Mouse (Mus musculus) heart, embryonic 15.5 days (tissue): ENCODE measurements around the gene Ptbp1. TPM values are rescaled to one million over a fixed set of nuclear protein-coding genes. Genes with fewer than 3 reads are reported as not detected.
A peak's percentile ranks its signal among the peaks of the same experiment; 100 is the strongest.

Source experiments
- ATAC-seq: fragments of 200-750 bp; cut with Nextera tagmentation; replicated peaks from 2 replicates; pipeline ENCODE4 v1.8.0; 2017; ENCODE audit warnings: low read depth, moderate TSS enrichment; ENCODE audit not compliant: insufficient number of reproducible peaks, insufficient read depth, low FRiP score
- H3K27ac ChIP-seq: fragments of 300-500 bp; sonication (generic); 2 replicates; pipeline ENCODE4 v1.5.1; 2015; ENCODE audit warnings: mild to moderate bottlenecking, inconsistent platforms
- H3K27me3 ChIP-seq: fragments of 300-500 bp; sonication (generic); 2 replicates; pipeline ENCODE4 v1.6.1; 2015; ENCODE audit warnings: inconsistent platforms
- H3K36me3 ChIP-seq: fragments of 300-500 bp; sonication (generic); 2 replicates; pipeline ENCODE4 v1.6.1; 2015; ENCODE audit warnings: mild to moderate bottlenecking, inconsistent platforms
- H3K4me1 ChIP-seq: fragments of 300-500 bp; sonication (generic); replicated peaks from 2 replicates; pipeline ENCODE4 v1.6.1; 2015; ENCODE audit warnings: inconsistent platforms
- H3K4me2 ChIP-seq: fragments of 300-500 bp; sonication (generic); 2 replicates; pipeline ENCODE4 v1.6.1; 2015; ENCODE audit warnings: inconsistent platforms, mild to moderate bottlenecking, moderate library complexity
- H3K4me3 ChIP-seq: fragments of 300-500 bp; sonication (generic); 2 replicates; pipeline ENCODE4 v1.5.1; 2015; ENCODE audit warnings: mild to moderate bottlenecking, inconsistent platforms
- H3K9ac ChIP-seq: fragments of 300-500 bp; sonication (generic); 2 replicates; pipeline ENCODE4 v1.6.1; 2015; ENCODE audit warnings: mild to moderate bottlenecking, inconsistent platforms
- H3K9me3 ChIP-seq: fragments of 300-500 bp; sonication (generic); replicated peaks from 2 replicates; pipeline ENCODE4 v1.6.1; 2016; ENCODE audit warnings: inconsistent platforms
- WGBS: fragments of 180-500 bp; shearing (Covaris S2); methylation state at CpG from one replicate; pipeline ENCODE4 v1.1.7; 2015; ENCODE audit warnings: mixed read lengths; 5-methylcytosine and 5-hydroxymethylcytosine counted together
- microRNA-seq: library from miRNA; unstranded; fragments of <30 nt; microRNA quantifications from one replicate; pipeline ENCODE4, GENCODE M21; 2016
- polyA plus RNA-seq: library from polyadenylated mRNA; unstranded; fragments of >200 nt; fragmentation: Nextera tagmentation; extraction: Ambion mirVana; gene quantifications from 2 replicates; pipeline ENCODE4 v1.2.1, GENCODE M21; 2015

Ptbp1 gene
- polyA plus RNA-seq, 1 experiment from 2014 or later, result 89.6 TPM

GRCm38 (mm10) chr10:79907415-79907814 lies 53.2 kb downstream of the Ptbp1 start:
- Histone ChIP-seq H3K4me2 (no peak overlapping the region), H3K4me3 (no peak overlapping the region), H3K4me1 (peaks cover 10% of the 10 kb centered on the region), H3K9ac (no peak overlapping the region), H3K27me3 (no peaks in the 10 kb centered on the region), H3K27ac (no peak overlapping the region), H3K9me3 (no peaks in the 10 kb centered on the region), H3K36me3 (peaks cover 49% of the 10 kb centered on the region)
- WGBS, result 94% methylated on average over 10 of the region's 10 CpGs
- no peak for ATAC-seq

GRCm38 (mm10) chr10:79908167-79909091 lies 54.2 kb downstream of the Ptbp1 start, which contains the start of gene Med16:
TSS of gene Med16 (minus strand) at chr10:79908923.
- Histone ChIP-seq H3K27me3 (no peaks in the 10 kb centered on the region), H3K9ac (peak within 1 kb of the TSS; percentile 91), H3K4me2 (peak within 1 kb of the TSS; percentile 65), H3K9me3 (no peaks in the 10 kb centered on the region), H3K4me3 (peak within 1 kb of the TSS; percentile 74), H3K27ac (peak within 1 kb of the TSS; percentile 97), H3K4me1 (peaks cover 13% of the 10 kb centered on the region), H3K36me3 (peaks cover 39% of the 10 kb centered on the region)
- ATAC-seq, result peak; percentile 97
- WGBS, result 2% methylated on average over 52 of the region's 52 CpGs

- H3K27ac ChIP-seq, result peak overlapping the region; percentile 97
- H3K4me1 ChIP-seq, result peaks cover 21% of the 10 kb centered on the region
- peaks cover 32% of the 10 kb centered on the region for H3K36me3 ChIP-seq
- H3K9ac ChIP-seq, result peak overlapping the region; percentile 18; the same call in 1 of the 2 replicates
- peak overlapping the region; percentile 65 for H3K4me2 ChIP-seq
- no peaks in the 10 kb centered on the region for H3K9me3 ChIP-seq
- H3K4me3 ChIP-seq, result peak overlapping the region; percentile 74; the same call in 1 of the 2 replicates
- no peak for ATAC-seq
- 24% methylated on average over 14 of the region's 14 CpGs for WGBS
- no peaks in the 10 kb centered on the region for H3K27me3 ChIP-seq
Observed at GRCm38 (mm10) chr10:79909092-79909922, 55.1 kb downstream of the Ptbp1 start.

- Histone ChIP-seq H3K4me1 (peaks cover 34% of the 10 kb centered on the region), H3K36me3 (peaks cover 20% of the 10 kb centered on the region), H3K9me3 (no peaks in the 10 kb centered on the region), H3K4me2 (no peak within 1 kb of the TSS), H3K27me3 (no peaks in the 10 kb centered on the region), H3K9ac (no peak within 1 kb of the TSS), H3K27ac (no peak within 1 kb of the TSS), H3K4me3 (no peak within 1 kb of the TSS)
- no peak for ATAC-seq
- 94% methylated on average over 4 of the region's 4 CpGs for WGBS
Observed at GRCm38 (mm10) chr10:79910556-79910955, 56.3 kb downstream of the Ptbp1 start, which contains the start of gene Gm26602. TSS of gene Gm26602 (plus strand) at chr10:79910856.

- Histone ChIP-seq H3K27me3 (peaks cover 3% of the 10 kb centered on the region), H3K36me3 (peaks cover 8% of the 10 kb centered on the region; the same call in 1 of the 2 replicates), H3K4me3 (no peak overlapping the region), H3K27ac (no peak overlapping the region), H3K4me2 (no peak overlapping the region), H3K4me1 (peaks cover 43% of the 10 kb centered on the region), H3K9ac (no peak overlapping the region), H3K9me3 (no peaks in the 10 kb centered on the region)
- 67% methylated on average over 20 of the region's 20 CpGs for WGBS
- no peak for ATAC-seq
Observed at GRCm38 (mm10) chr10:79912412-79912811, 58.2 kb downstream of the Ptbp1 start.

Small RNA genes lying within 50 kb of the gene (microRNA-seq; reads per million reads assigned to microRNA genes)
- gene Mir6910, result 1.1 reads per million

Other genes starting within 250 kb of the Ptbp1 start
- gene C2cd4c, start 240.4 kb upstream of the Ptbp1 start, polyA plus RNA-seq, result not detected in 2 replicates
- 2.0 and 3.9 TPM in 2 replicates for gene Shc2, start 216.5 kb upstream of the Ptbp1 start, polyA plus RNA-seq
- gene Odf3l2, start 208.7 kb upstream of the Ptbp1 start, polyA plus RNA-seq, result not detected in 2 replicates
- 1.4 and 1.9 TPM in 2 replicates for gene Madcam1, start 189.9 kb upstream of the Ptbp1 start, polyA plus RNA-seq
- 39.5 and 46.8 TPM in 2 replicates for gene Tpgs1, start 185.1 kb upstream of the Ptbp1 start, polyA plus RNA-seq
- gene Cdc34, start 172.2 kb upstream of the Ptbp1 start, polyA plus RNA-seq, result 86.7 and 98.4 TPM in 2 replicates
- gene Gzmm, start 165.4 kb upstream of the Ptbp1 start, polyA plus RNA-seq, result 1.1 TPM in 2 replicates
- 998 and 1,017 TPM in 2 replicates for gene Bsg, start 149.9 kb upstream of the Ptbp1 start, polyA plus RNA-seq
- gene Hcn2, start 137.8 kb upstream of the Ptbp1 start, polyA plus RNA-seq, result 0.08 and 0.09 TPM in 2 replicates
- gene Polrmt, start 107.8 kb upstream of the Ptbp1 start, polyA plus RNA-seq, result 30.0 and 36.5 TPM in 2 replicates
- 0.06 and 0.16 TPM in 2 replicates for gene Fgf22, start 99.4 kb upstream of the Ptbp1 start, polyA plus RNA-seq
- 54.0 and 65.5 TPM in 2 replicates for gene Rnf126, start 87.5 kb upstream of the Ptbp1 start, polyA plus RNA-seq
- gene Fstl3, start 77.2 kb upstream of the Ptbp1 start, polyA plus RNA-seq, result 29.0 and 30.9 TPM in 2 replicates
- gene Prss57, start 63.5 kb upstream of the Ptbp1 start, polyA plus RNA-seq, result 0.49 and 5.1 TPM in 2 replicates
- 57.8 and 73.1 TPM in 2 replicates for gene Palm, start 60.9 kb upstream of the Ptbp1 start, polyA plus RNA-seq
- gene Misp, start 33.4 kb upstream of the Ptbp1 start, polyA plus RNA-seq, result 0.81 and 1.3 TPM in 2 replicates
- 1.1 and 3.0 TPM in 2 replicates for gene Prtn3, start 20.0 kb downstream of the Ptbp1 start, polyA plus RNA-seq
- 8.6 and 15.3 TPM in 2 replicates for gene Plppr3, start 20.2 kb downstream of the Ptbp1 start, polyA plus RNA-seq
- 0.25 and 2.0 TPM in 2 replicates for gene Elane, start 31.8 kb downstream of the Ptbp1 start, polyA plus RNA-seq
- gene Cfd, start 36.4 kb downstream of the Ptbp1 start, polyA plus RNA-seq, result not detected in 2 replicates
- 34.8 and 45.7 TPM in 2 replicates for gene Med16, start 54.5 kb downstream of the Ptbp1 start, polyA plus RNA-seq
- 15.7 TPM in 1 of 2 replicates, not detected in the other for gene Gm26602, start 56.4 kb downstream of the Ptbp1 start, polyA plus RNA-seq
- 0.34 and 0.51 TPM in 2 replicates for gene Kiss1r, start 62.5 kb downstream of the Ptbp1 start, polyA plus RNA-seq
- gene R3hdm4, start 66.8 kb downstream of the Ptbp1 start, polyA plus RNA-seq, result 95.2 and 118 TPM in 2 replicates
- gene Arid3a, start 72.6 kb downstream of the Ptbp1 start, polyA plus RNA-seq, result 2.1 and 3.7 TPM in 2 replicates
- gene Wdr18, start 105.7 kb downstream of the Ptbp1 start, polyA plus RNA-seq, result 56.7 and 66.6 TPM in 2 replicates
- gene Grin3b, start 116.3 kb downstream of the Ptbp1 start, polyA plus RNA-seq, result 0.24 and 0.28 TPM in 2 replicates
- 16.2 and 19.6 TPM in 2 replicates for gene Tmem259, start 129.9 kb downstream of the Ptbp1 start, polyA plus RNA-seq
- gene Cnn2, start 134.2 kb downstream of the Ptbp1 start, polyA plus RNA-seq, result 208 and 243 TPM in 2 replicates
- gene Abca7, start 142.1 kb downstream of the Ptbp1 start, polyA plus RNA-seq, result 2.1 and 3.9 TPM in 2 replicates
- 4.7 and 14.4 TPM in 2 replicates for gene Arhgap45, start 162.2 kb downstream of the Ptbp1 start, polyA plus RNA-seq
- 115 and 136 TPM in 2 replicates for gene Polr2e, start 185.4 kb downstream of the Ptbp1 start, polyA plus RNA-seq
- 628 and 658 TPM in 2 replicates for gene Gpx4, start 192.7 kb downstream of the Ptbp1 start, polyA plus RNA-seq